Mouse (Mus musculus) MEL (cell line): Measurements from ENCODE around the gene Inpp5e.

ENCODE experiments used
- CTCF ChIP-seq, 3 experiments: IDR thresholded peaks in 2 of 3; conservative IDR thresholded peaks in 1 of 3; 2 replicates each; pipeline ENCODE4 v1.5.1; 2011 to 2012; ENCODE audit warnings: low read length in 3 of 3, low read depth in 2 of 3, mild to moderate bottlenecking in 2 of 3, improper control_type of control experiment in 1 of 3, inconsistent platforms in 1 of 3, mixed read lengths in 1 of 3, moderate library complexity in 1 of 3; ENCODE audit not compliant: control insufficient read depth in 1 of 3, insufficient read depth in 1 of 3, poor library complexity in 1 of 3, severe bottlenecking in 1 of 3
- EP300 ChIP-seq, 2 experiments: IDR thresholded peaks; 2 replicates each; pipeline ENCODE4 v1.6.1; 2011; ENCODE audit warnings: improper control_type of control experiment in 2 of 2, low read length in 2 of 2, low read depth in 1 of 2, mild to moderate bottlenecking in 1 of 2
- GATA1 ChIP-seq: IDR thresholded peaks from 2 replicates; pipeline ENCODE4 v1.6.1; 2011; ENCODE audit warnings: low read depth, low read length, improper control_type of control experiment
- MAFK ChIP-seq: IDR thresholded peaks from 2 replicates; pipeline ENCODE4 v1.6.1; 2011; ENCODE audit warnings: low read depth, mild to moderate bottlenecking, low read length, improper control_type of control experiment, borderline replicate concordance
- MAX ChIP-seq: IDR thresholded peaks from 2 replicates; pipeline ENCODE4 v1.6.1; 2011; ENCODE audit warnings: low read length, improper control_type of control experiment
- NELFE ChIP-seq: IDR thresholded peaks from 2 replicates; pipeline ENCODE4 v1.6.1; 2011; ENCODE audit warnings: low read depth, low read length, improper control_type of control experiment
- POLR2A ChIP-seq, 2 experiments: IDR thresholded peaks; 2 replicates each; pipeline ENCODE4 v1.6.1; 2011 to 2012; ENCODE audit warnings: low read length in 2 of 2, mild to moderate bottlenecking in 2 of 2, control low read depth in 1 of 2, improper control_type of control experiment in 1 of 2, low read depth in 1 of 2, moderate library complexity in 1 of 2; ENCODE audit not compliant: control insufficient read depth in 1 of 2, insufficient read depth in 1 of 2, poor library complexity in 1 of 2
- TCF12 ChIP-seq: IDR thresholded peaks from 2 replicates; pipeline ENCODE4 v1.6.1; 2014; ENCODE audit warnings: low read depth, mild to moderate bottlenecking, inconsistent platforms, low read length, improper control_type of control experiment, moderate library complexity
- UBTF ChIP-seq: IDR thresholded peaks from 2 replicates; pipeline ENCODE4 v1.6.1; 2012; ENCODE audit warnings: low read depth, mild to moderate bottlenecking, inconsistent platforms, low read length, improper control_type of control experiment, moderate library complexity, borderline replicate concordance; ENCODE audit not compliant: insufficient read depth
- ZKSCAN1 ChIP-seq: IDR thresholded peaks from 2 replicates; pipeline ENCODE4 v1.6.1; 2012; ENCODE audit warnings: low read depth, mild to moderate bottlenecking, inconsistent platforms, low read length, improper control_type of control experiment, moderate library complexity
- ZNF384 ChIP-seq: IDR thresholded peaks from 2 replicates; pipeline ENCODE4 v1.6.1; 2012; ENCODE audit warnings: low read depth, mild to moderate bottlenecking, inconsistent platforms, low read length, improper control_type of control experiment

DNA sequence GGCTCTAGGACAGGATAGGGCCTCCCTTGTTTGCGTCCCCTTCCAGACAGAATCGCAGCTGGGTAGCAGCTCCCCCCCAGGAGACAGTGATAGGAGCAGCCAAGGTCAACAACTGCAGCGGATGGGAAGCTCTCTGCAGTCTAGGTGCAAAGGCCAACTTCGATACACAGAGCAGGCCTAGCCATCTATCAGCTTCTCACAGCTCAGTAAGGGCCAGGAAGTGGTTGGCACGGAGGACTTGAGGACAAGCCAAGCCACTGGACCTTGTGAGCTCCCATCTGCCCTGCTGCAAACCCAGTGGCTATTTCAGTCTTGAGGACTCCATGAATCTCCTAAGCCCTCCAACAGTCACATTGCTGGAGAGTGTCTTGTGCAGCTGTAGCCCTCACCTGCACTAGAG, 9.4 kb downstream of the Inpp5e start:
- TF ChIP-seq POLR2A (IDR thresholded peaks at IDR 0.05; ENCODE audit: control insufficient read depth in 1 of 2, insufficient read depth in 1 of 2, low read depth in 1 of 2, low read length in 2 of 2, poor library complexity in 1 of 2) = no peak
- no peak for TF ChIP-seq ZKSCAN1
- TF ChIP-seq EP300 (IDR thresholded peaks at IDR 0.05; ENCODE audit: low read depth in 1 of 2, low read length in 2 of 2) = no peak
- TF ChIP-seq MAFK = no peak
- TF ChIP-seq CTCF (IDR thresholded peaks at IDR 0.05 in 2 of 3, conservative IDR thresholded peaks at IDR 0.05 in 1 of 3; ENCODE audit: control insufficient read depth in 1 of 3, insufficient read depth in 1 of 3, low read depth in 2 of 3, low read length in 3 of 3, poor library complexity in 1 of 3, severe bottlenecking in 1 of 3) = no peak
- no peak for TF ChIP-seq NELFE
- TF ChIP-seq MAX = no peak
- no peak for TF ChIP-seq UBTF
- no peak for TF ChIP-seq GATA1
- TF ChIP-seq ZNF384 = no peak
- TF ChIP-seq TCF12 = no peak
